Mouse (Mus musculus) CH12.LX (cell line): Measurements from ENCODE around the gene Dock10. TPM values are rescaled to one million over a fixed set of nuclear protein-coding genes. Genes with fewer than 3 reads are reported as not detected.

Experiments
- DNase-seq: peaks from one replicate; pipeline ENCODE4 v3.0.0-alpha.2; 2013; ENCODE audit errors: extremely low read depth
- H3K27ac ChIP-seq: 2 replicates; pipeline ENCODE4 v1.5.1; 2012; ENCODE audit warnings: low read depth, mild to moderate bottlenecking, control low read depth, moderate library complexity; ENCODE audit not compliant: insufficient read depth
- H3K27me3 ChIP-seq: replicated peaks from 2 replicates; pipeline ENCODE3; 2012; ENCODE audit warnings: inconsistent platforms
- H3K36me3 ChIP-seq, 2 experiments: replicated peaks in 1 of 2; 2 replicates each; pipeline versions ENCODE3 to v1.6.1; 2012; ENCODE audit warnings: inconsistent platforms in 1 of 2, low read length in 1 of 2, mild to moderate bottlenecking in 1 of 2, mixed read lengths in 1 of 2, moderate library complexity in 1 of 2; ENCODE audit not compliant: control insufficient read depth in 1 of 2, insufficient read depth in 1 of 2
- H3K4me1 ChIP-seq, 2 experiments: 2 replicates each; pipeline ENCODE4 v1.6.1; 2012; ENCODE audit warnings: inconsistent platforms in 1 of 2, moderate library complexity in 1 of 2; ENCODE audit not compliant: insufficient read depth in 2 of 2, control insufficient read depth in 1 of 2
- H3K4me2 ChIP-seq: 2 replicates; pipeline ENCODE4 v1.6.1; 2012; ENCODE audit warnings: low read depth, mild to moderate bottlenecking, control low read depth; ENCODE audit not compliant: poor library complexity, insufficient read depth, severe bottlenecking
- H3K4me3 ChIP-seq, 3 experiments: fragments of 150-350 bp in 1 of 3; sonication (generic) in 1 of 3; replicated peaks in 1 of 3; 2 replicates each; pipeline versions ENCODE3 to v1.5.1; 2011 to 2012; ENCODE audit warnings: low read depth in 2 of 3, low read length in 2 of 3, mild to moderate bottlenecking in 2 of 3, moderate library complexity in 2 of 3, control low read depth in 1 of 3, improper control_type of control experiment in 1 of 3, inconsistent platforms in 1 of 3, mixed read lengths in 1 of 3; ENCODE audit not compliant: poor library complexity in 1 of 3
- H3K79me2 ChIP-seq: replicated peaks from 2 replicates; pipeline ENCODE4 v1.6.1; 2012; ENCODE audit warnings: mild to moderate bottlenecking, moderate library complexity; ENCODE audit not compliant: control insufficient read depth, poor library complexity, insufficient read depth, severe bottlenecking; ENCODE audit errors: extremely low read depth
- H3K9ac ChIP-seq: 2 replicates; pipeline ENCODE4 v1.6.1; 2012; ENCODE audit warnings: low read depth, mild to moderate bottlenecking, control low read depth, moderate library complexity; ENCODE audit not compliant: insufficient read depth
- H3K9me3 ChIP-seq: replicated peaks from 2 replicates; pipeline ENCODE3; 2012; ENCODE audit warnings: low read length, inconsistent platforms, mixed read lengths
- BHLHE40 ChIP-seq: IDR thresholded peaks from 2 replicates; pipeline ENCODE4 v1.6.1; 2011; ENCODE audit warnings: mild to moderate bottlenecking, low read depth, low read length, improper control_type of control experiment
- CHD1 ChIP-seq: IDR thresholded peaks from 2 replicates; pipeline ENCODE4 v1.6.1; 2012; ENCODE audit warnings: low read depth, low read length, improper control_type of control experiment, inconsistent platforms
- CHD2 ChIP-seq: IDR thresholded peaks from 2 replicates; pipeline ENCODE4 v1.6.1; 2011; ENCODE audit warnings: low read length, improper control_type of control experiment
- CTCF ChIP-seq, 2 experiments: IDR thresholded peaks in 1 of 2; conservative IDR thresholded peaks in 1 of 2; 2 replicates each; pipeline ENCODE4 v1.5.1; 2011 to 2012; ENCODE audit warnings: low read depth in 2 of 2, low read length in 2 of 2, improper control_type of control experiment in 1 of 2, inconsistent platforms in 1 of 2, mild to moderate bottlenecking in 1 of 2, moderate library complexity in 1 of 2
- E2F4 ChIP-seq: IDR thresholded peaks from 2 replicates; pipeline ENCODE4 v1.6.1; 2011; ENCODE audit warnings: low read depth, low read length, improper control_type of control experiment; ENCODE audit not compliant: insufficient replicate concordance
- ELF1 ChIP-seq: IDR thresholded peaks from 2 replicates; pipeline ENCODE4 v1.6.1; 2014; ENCODE audit warnings: low read depth, mild to moderate bottlenecking, inconsistent platforms, low read length, improper control_type of control experiment
- HCFC1 ChIP-seq: IDR thresholded peaks from 2 replicates; pipeline ENCODE4 v1.6.1; 2012; ENCODE audit warnings: low read depth, mild to moderate bottlenecking, inconsistent platforms, low read length, improper control_type of control experiment
- IRF4 ChIP-seq: IDR thresholded peaks from 2 replicates; pipeline ENCODE4 v1.6.1; 2014; ENCODE audit warnings: low read depth, mild to moderate bottlenecking, inconsistent platforms, low read length, improper control_type of control experiment
- KAT2A ChIP-seq: IDR thresholded peaks from 2 replicates; pipeline ENCODE4 v1.6.1; 2012; ENCODE audit warnings: low read length, improper control_type of control experiment, inconsistent platforms; ENCODE audit not compliant: insufficient replicate concordance
- MAFK ChIP-seq: IDR thresholded peaks from 2 replicates; pipeline ENCODE4 v1.6.1; 2011; ENCODE audit warnings: low read length, improper control_type of control experiment; ENCODE audit not compliant: insufficient replicate concordance
- MAX ChIP-seq: IDR thresholded peaks from 2 replicates; pipeline ENCODE4 v1.6.1; 2011; ENCODE audit warnings: low read length, improper control_type of control experiment
- MAZ ChIP-seq: IDR thresholded peaks from 2 replicates; pipeline ENCODE4 v1.6.1; 2012; ENCODE audit warnings: low read depth, mild to moderate bottlenecking, inconsistent platforms, low read length, improper control_type of control experiment, moderate library complexity
- MEF2A ChIP-seq: IDR thresholded peaks from 2 replicates; pipeline ENCODE4 v1.6.1; 2014; ENCODE audit warnings: low read depth, mild to moderate bottlenecking, inconsistent platforms, low read length, improper control_type of control experiment, borderline replicate concordance
- MXI1 ChIP-seq: IDR thresholded peaks from 2 replicates; pipeline ENCODE4 v1.6.1; 2011; ENCODE audit warnings: mild to moderate bottlenecking, low read depth, low read length, improper control_type of control experiment
- MYC ChIP-seq: IDR thresholded peaks from 2 replicates; pipeline ENCODE4 v1.6.1; 2011; ENCODE audit warnings: low read depth, mild to moderate bottlenecking, improper control_type of control experiment, low read length
- NELFE ChIP-seq: IDR thresholded peaks from 2 replicates; pipeline ENCODE4 v1.6.1; 2011; ENCODE audit warnings: low read depth, low read length, improper control_type of control experiment
- NRF1 ChIP-seq: IDR thresholded peaks from 2 replicates; pipeline ENCODE4 v1.6.1; 2014; ENCODE audit warnings: low read depth, mild to moderate bottlenecking, inconsistent platforms, low read length, improper control_type of control experiment, moderate library complexity
- POLR2A ChIP-seq: IDR thresholded peaks from 2 replicates; pipeline ENCODE4 v1.6.1; 2011; ENCODE audit warnings: low read depth, mild to moderate bottlenecking, improper control_type of control experiment, low read length
- POLR2AphosphoS2 ChIP-seq: IDR thresholded peaks from 2 replicates; pipeline ENCODE4 v1.6.1; 2011; ENCODE audit warnings: low read depth, low read length, improper control_type of control experiment
- RAD21 ChIP-seq: IDR thresholded peaks from 2 replicates; pipeline ENCODE4 v1.6.1; 2011; ENCODE audit warnings: low read depth, mild to moderate bottlenecking, low read length, improper control_type of control experiment, moderate library complexity
- RCOR1 ChIP-seq: conservative IDR thresholded peaks from 2 replicates; pipeline ENCODE4 v1.6.1; 2012; ENCODE audit warnings: low read depth, mild to moderate bottlenecking, inconsistent platforms, low read length, improper control_type of control experiment
- SIN3A ChIP-seq: IDR thresholded peaks from 2 replicates; pipeline ENCODE4 v1.6.1; 2012; ENCODE audit warnings: low read length, improper control_type of control experiment, inconsistent platforms
- SMC3 ChIP-seq: IDR thresholded peaks from 2 replicates; pipeline ENCODE4 v1.6.1; 2011; ENCODE audit warnings: low read depth, low read length, improper control_type of control experiment
- TBP ChIP-seq: conservative IDR thresholded peaks from 2 replicates; pipeline ENCODE4 v1.6.1; 2011; ENCODE audit warnings: low read depth, low read length, improper control_type of control experiment
- TCF12 ChIP-seq: IDR thresholded peaks from 2 replicates; pipeline ENCODE4 v1.6.1; 2014; ENCODE audit warnings: low read depth, mild to moderate bottlenecking, inconsistent platforms, low read length, improper control_type of control experiment
- UBTF ChIP-seq: IDR thresholded peaks from 2 replicates; pipeline ENCODE4 v1.6.1; 2012; ENCODE audit warnings: low read depth, mild to moderate bottlenecking, inconsistent platforms, low read length, improper control_type of control experiment, moderate library complexity
- USF1 ChIP-seq: IDR thresholded peaks from 2 replicates; pipeline ENCODE4 v1.6.1; 2014; ENCODE audit warnings: low read depth, mild to moderate bottlenecking, inconsistent platforms, low read length, improper control_type of control experiment
- ZC3H11A ChIP-seq: IDR thresholded peaks from 2 replicates; pipeline ENCODE4 v1.6.1; 2012; ENCODE audit warnings: low read depth, mild to moderate bottlenecking, inconsistent platforms, low read length, improper control_type of control experiment
- ZMIZ1 ChIP-seq: IDR thresholded peaks from 2 replicates; pipeline ENCODE4 v1.6.1; 2012; ENCODE audit warnings: low read depth, mild to moderate bottlenecking, inconsistent platforms, low read length, improper control_type of control experiment
- ZNF384 ChIP-seq: IDR thresholded peaks from 2 replicates; pipeline ENCODE4 v1.6.1; 2012; ENCODE audit warnings: low read depth, low read length, improper control_type of control experiment, inconsistent platforms
- dilution Hi-C: fragments of 300-500 bp; cut with MboI; formaldehyde crosslinking; loops from 2 replicates; pipeline ENCODE4 v1.14.3; 2020; ENCODE audit warnings: low sequenced_read_pairs; ENCODE audit not compliant: extremely low pct_unique_long_range_greater_than_20kb, extremely low pct_ligation_motif_present
- in situ Hi-C: fragments of 300-500 bp; cut with MboI; formaldehyde crosslinking; loops from 3 replicates; pipeline ENCODE4 v1.14.3; 2019; ENCODE audit warnings: low sequenced_read_pairs, low pct_ligation_motif_present, low pct_unique_long_range_greater_than_20kb, mixed read lengths
- polyA plus RNA-seq: library from polyadenylated mRNA; unstranded; fragments of >175 nt; gene quantifications from 2 replicates; pipeline ENCODE4 v1.2.1, GENCODE M21; 2012; ENCODE audit warnings: low read depth; ENCODE audit not compliant: insufficient read length
- total RNA-seq, 2 experiments: library from RNA; depleted of rRNA; stranded (reverse); fragments of 300-350 nt in 1 of 2; fragments of >200 nt in 1 of 2; gene quantifications; 2 replicates each; pipeline ENCODE4 v1.2.3; 2012 to 2014

Gene Dock10
- total and polyA plus RNA-seq, 3 experiments = 44.7 to 77.2 (median 62.2) TPM

DNA sequence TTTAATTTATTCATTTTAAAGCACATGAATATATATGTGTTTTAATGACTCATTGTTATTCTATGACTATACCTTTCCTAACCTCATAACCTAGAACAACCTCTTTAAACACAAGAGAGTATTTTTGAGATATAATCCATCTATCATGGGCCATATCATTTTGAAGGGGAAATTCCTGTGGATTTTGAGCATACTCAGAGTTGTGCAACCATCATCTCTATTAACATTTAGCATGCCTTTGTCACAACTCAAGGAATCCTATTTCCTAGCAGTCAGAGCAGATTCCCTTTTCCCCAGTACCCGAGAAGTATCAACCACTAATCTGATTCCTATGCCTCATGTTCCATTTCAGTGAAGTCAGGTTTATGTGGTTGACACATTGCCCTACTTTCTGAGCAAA is 118.8 kb downstream of the Dock10 start:
- in situ Hi-C loops (no loop called here), dilution Hi-C loops (no loop called here)
- H3K4me3 ChIP-seq = no peak overlapping the region
- H3K27ac ChIP-seq = no peak overlapping the region
- peaks cover 2% of the 10 kb centered on the region for H3K9me3 ChIP-seq
- no peak overlapping the region for H3K9ac ChIP-seq
- no peak overlapping the region for H3K4me2 ChIP-seq
- peaks cover 39% of the 10 kb centered on the region for H3K79me2 ChIP-seq
- TF ChIP-seq MYC (no peak), TBP (no peak), RAD21 (no peak), ELF1 (no peak), RCOR1 (no peak), ZC3H11A (no peak), MAZ (no peak), KAT2A (no peak), CHD1 (no peak), CTCF (conservative IDR thresholded peaks at IDR 0.05 in 1 of 2, IDR thresholded peaks at IDR 0.05 in 1 of 2; ENCODE audit: low read depth in 2 of 2, low read length in 2 of 2) (no peak), ZMIZ1 (no peak), ZNF384 (no peak), HCFC1 (no peak), MXI1 (no peak)
- H3K4me1 ChIP-seq = peaks cover 25 to 85% of the 10 kb centered on the region in 2 experiments
- no peaks in the 10 kb centered on the region for H3K27me3 ChIP-seq
- peaks cover 39 to 69% of the 10 kb centered on the region in 2 experiments for H3K36me3 ChIP-seq
- no peak for DNase-seq

DNA sequence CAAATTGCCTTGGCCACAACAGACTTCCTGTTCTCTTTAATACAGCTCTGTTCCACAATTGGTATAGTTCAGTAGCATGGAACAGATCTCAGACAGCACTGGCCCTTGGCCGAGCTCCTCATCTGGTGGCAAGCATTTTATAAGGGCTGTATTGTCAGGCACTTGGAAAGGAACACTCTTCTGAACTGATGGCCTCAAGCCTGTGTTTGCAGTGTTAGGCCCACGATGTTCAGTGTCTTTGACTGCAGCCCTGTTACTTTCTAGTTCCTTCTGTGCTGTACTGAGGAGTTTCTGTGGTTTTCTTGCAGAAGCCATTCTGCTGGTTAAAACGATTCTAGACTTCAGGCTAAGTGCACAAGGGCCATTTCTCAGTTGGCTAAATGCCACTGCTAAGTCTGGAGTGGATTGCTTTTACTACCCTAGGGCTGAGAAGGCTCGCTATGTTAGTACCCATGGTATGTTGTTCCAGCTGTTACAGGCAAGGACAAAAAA is 121.1 kb downstream of the Dock10 start:
- Histone ChIP-seq H3K79me2 (peaks cover 40% of the 10 kb centered on the region), H3K36me3 (peaks cover 39 to 64% of the 10 kb centered on the region in 2 experiments), H3K4me1 (peaks cover 20 to 62% of the 10 kb centered on the region in 2 experiments), H3K4me3 (no peak overlapping the region), H3K9ac (no peak overlapping the region; the same call in 1 of the 2 replicates), H3K9me3 (peaks cover 2% of the 10 kb centered on the region), H3K27ac (peak overlapping the region; percentile 83), H3K27me3 (no peaks in the 10 kb centered on the region), H3K4me2 (peak overlapping the region; percentile 35)
- peak; percentile 52 for DNase-seq
- in situ Hi-C loops (no loop called here), dilution Hi-C loops (no loop called here)
- TF ChIP-seq POLR2AphosphoS2 (no peak), ZNF384 (no peak), USF1 (no peak), E2F4 (no peak), NRF1 (no peak), POLR2A (no peak), SIN3A (peak; percentile 55; the same call in 1 of the 2 replicates), ZC3H11A (no peak), IRF4 (peak; percentile 71), CTCF (conservative IDR thresholded peaks at IDR 0.05 in 1 of 2, IDR thresholded peaks at IDR 0.05 in 1 of 2; ENCODE audit: low read depth in 2 of 2, low read length in 2 of 2) (no peak), SMC3 (0 out of 2 replicates have a peak, but pooled peaks have one; percentile 4), MAX (peak; percentile 47; the same call in 1 of the 2 replicates), UBTF (peak; percentile 59; the same call in 1 of the 2 replicates), TBP (0 out of 2 replicates have a peak, but pooled peaks have one; percentile 22), NELFE (no peak), CHD1 (no peak; the same call in 1 of the 2 replicates), MEF2A (peak; percentile 31; the same call in 1 of the 2 replicates), ZMIZ1 (0 out of 2 replicates have a peak, but pooled peaks have one; percentile 22), KAT2A (0 out of 2 replicates have a peak, but pooled peaks have one; percentile 47), HCFC1 (no peak), TCF12 (peak; percentile 44; the same call in 1 of the 2 replicates), BHLHE40 (0 out of 2 replicates have a peak, but pooled peaks have one; percentile 16), MAFK (no peak), ELF1 (no peak), CHD2 (0 out of 2 replicates have a peak, but pooled peaks have one; percentile 63), RCOR1 (0 out of 2 replicates have a peak, but pooled peaks have one; percentile 45)
